Mouse (Mus musculus) ES-Bruce4 (cell line): ENCODE data around the gene Mycbp2.

Experiments used
- CTCF ChIP-seq: IDR thresholded peaks from one replicate; pipeline ENCODE4 v1.8.1; 2011; ENCODE audit warnings: low read depth, low read length
- EP300 ChIP-seq: IDR thresholded peaks from 2 replicates; pipeline ENCODE4 v1.6.1; 2011; ENCODE audit warnings: low read depth, low read length; ENCODE audit not compliant: insufficient read depth

- TF ChIP-seq CTCF (no peak), EP300 (no peak)
Observed at GRCm38 (mm10) chr14:103100296-103100695, 246.3 kb downstream of the Mycbp2 start.
